Mouse (Mus musculus) cortical plate, adult 2 months (tissue): ENCODE data around the gene Etv4.

Source experiments
- CTCF ChIP-seq: fragments of 200-500 bp; IDR thresholded peaks from 2 replicates; pipeline ENCODE4 v1.5.1; 2011; ENCODE audit warnings: mild to moderate bottlenecking, control low read depth, low read length; ENCODE audit not compliant: insufficient read depth; ENCODE audit errors: extremely low read depth
- POLR2A ChIP-seq: fragments of 200-500 bp; IDR thresholded peaks from 2 replicates; pipeline ENCODE4 v1.6.1; 2011; ENCODE audit warnings: mild to moderate bottlenecking, low read length, control low read depth; ENCODE audit not compliant: insufficient read depth; ENCODE audit errors: extremely low read depth

GRCm38 (mm10) chr11:101757366-101757765, 27.8 kb downstream of the Etv4 start:
- TF ChIP-seq POLR2A = no peak
- no peak for TF ChIP-seq CTCF
